Mouse (Mus musculus) limb, embryonic 13.5 days (tissue): ENCODE measurements around the gene Tbc1d8. TPM values are rescaled to one million over a fixed set of nuclear protein-coding genes. Genes with fewer than 3 reads are reported as not detected.

Experiments
- ATAC-seq: fragments of 200-750 bp; cut with Nextera tagmentation; 2 replicates; pipeline ENCODE4 v1.8.0; 2017; ENCODE audit warnings: low read depth, moderate number of reproducible peaks, moderate TSS enrichment; ENCODE audit not compliant: low FRiP score
- H3K27ac ChIP-seq: fragments of 300-500 bp; sonication (generic); 2 replicates; pipeline ENCODE4 v1.5.1; 2015; ENCODE audit warnings: inconsistent platforms, mild to moderate bottlenecking, moderate library complexity
- H3K27me3 ChIP-seq: fragments of 300-500 bp; sonication (generic); 2 replicates; pipeline ENCODE4 v1.6.1; 2015; ENCODE audit warnings: mild to moderate bottlenecking, inconsistent platforms
- H3K36me3 ChIP-seq: fragments of 300-500 bp; sonication (generic); 2 replicates; pipeline ENCODE4 v1.6.1; 2015; ENCODE audit warnings: inconsistent platforms, mild to moderate bottlenecking, moderate library complexity
- H3K4me1 ChIP-seq: fragments of 300-500 bp; sonication (generic); 2 replicates; pipeline ENCODE4 v1.6.1; 2015; ENCODE audit warnings: inconsistent platforms
- H3K4me2 ChIP-seq: fragments of 300-500 bp; sonication (generic); replicated peaks from 2 replicates; pipeline ENCODE4 v1.6.1; 2015; ENCODE audit warnings: inconsistent platforms, mild to moderate bottlenecking, moderate library complexity
- H3K4me3 ChIP-seq: fragments of 300-500 bp; sonication (generic); 2 replicates; pipeline ENCODE4 v1.5.1; 2015; ENCODE audit warnings: moderate library complexity, mild to moderate bottlenecking, inconsistent platforms
- H3K9ac ChIP-seq: fragments of 300-500 bp; sonication (generic); 2 replicates; pipeline ENCODE4 v1.6.1; 2015; ENCODE audit warnings: mild to moderate bottlenecking, inconsistent platforms
- H3K9me3 ChIP-seq: fragments of 300-500 bp; sonication (generic); 2 replicates; pipeline ENCODE4 v1.6.1; 2016; ENCODE audit warnings: inconsistent platforms
- WGBS: fragments of 180-500 bp; shearing (Covaris S2); methylation state at CpG from one replicate; pipeline ENCODE4 v1.1.7; 2015; 5-methylcytosine and 5-hydroxymethylcytosine counted together
- polyA plus RNA-seq: library from polyadenylated mRNA; unstranded; fragments of >200 nt; fragmentation: Nextera tagmentation; extraction: Ambion mirVana; gene quantifications from 2 replicates; pipeline ENCODE4 v1.2.1, GENCODE M21; 2015

Tbc1d8 gene
- polyA plus RNA-seq, 1 experiment from 2014 or later = 10.4 TPM

DNA sequence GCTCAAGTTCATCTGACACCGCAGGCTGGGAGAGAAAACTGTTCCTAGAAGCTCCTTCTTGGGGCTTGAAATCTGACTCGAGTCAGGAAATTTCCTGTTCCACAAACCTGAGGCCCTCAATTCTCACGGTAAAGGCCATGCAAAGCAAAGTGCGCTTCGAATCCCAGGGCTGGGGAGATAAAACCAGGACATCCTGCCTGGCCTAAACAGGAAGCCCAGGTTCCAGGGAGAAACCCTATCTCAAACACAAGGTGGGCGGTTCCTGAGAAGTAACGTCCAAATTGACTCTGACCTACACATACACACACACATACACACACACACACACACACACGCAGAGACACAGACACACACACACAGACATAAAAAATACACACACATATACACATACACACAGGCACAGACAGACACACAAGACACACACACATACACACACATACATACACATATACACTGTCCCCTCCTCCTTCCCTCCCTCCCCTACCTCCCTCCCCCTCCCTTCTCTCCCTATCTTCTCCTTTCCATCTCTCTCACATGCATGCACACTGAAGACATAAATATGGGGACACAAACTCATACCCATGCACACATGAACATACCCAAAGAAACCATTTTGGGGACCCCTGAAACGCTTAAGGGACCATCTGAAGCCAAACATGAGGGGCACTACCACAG is 24.3 kb downstream of the Tbc1d8 start:
- no peaks in the 10 kb centered on the region for H3K9me3 ChIP-seq
- H3K27ac ChIP-seq = no peak overlapping the region
- H3K4me3 ChIP-seq = no peak overlapping the region

DNA sequence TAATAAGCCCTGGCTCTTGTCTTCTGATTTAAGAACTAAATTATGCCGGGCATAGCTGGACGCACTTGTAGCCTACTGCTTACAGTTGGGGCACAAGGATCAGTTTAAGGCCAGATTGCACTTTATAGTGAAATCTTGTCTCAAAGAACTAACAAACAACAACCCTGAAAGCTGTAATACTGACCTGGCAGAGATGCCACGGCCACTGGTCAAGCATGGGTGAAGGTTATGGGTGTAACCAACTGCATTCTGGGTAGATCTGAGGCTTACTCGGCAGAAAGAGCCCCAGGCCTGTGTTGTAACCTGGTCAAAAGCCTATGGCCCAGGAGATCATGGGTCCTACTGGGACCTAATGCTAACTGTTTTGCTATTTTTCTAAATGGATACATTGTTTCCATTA is 26.4 kb downstream of the Tbc1d8 start:
- H3K9ac ChIP-seq = no peak overlapping the region
- H3K4me3 ChIP-seq = no peak overlapping the region
- no peaks in the 10 kb centered on the region for H3K9me3 ChIP-seq
- peaks cover 29% of the 10 kb centered on the region for H3K4me1 ChIP-seq
- H3K27me3 ChIP-seq = no peaks in the 10 kb centered on the region
- H3K27ac ChIP-seq = no peak overlapping the region
- H3K36me3 ChIP-seq = no peaks in the 10 kb centered on the region
- ATAC-seq = no peak
- WGBS = 73% methylated on average over 4 of the region's 4 CpGs
- no peak overlapping the region for H3K4me2 ChIP-seq

More for the DNA sequence above, 24.3 kb downstream of the Tbc1d8 start:
- no peak overlapping the region for H3K9ac ChIP-seq
- WGBS = 82% methylated on average over 9 of the region's 9 CpGs
- H3K4me2 ChIP-seq = no peak overlapping the region
- H3K4me1 ChIP-seq = peaks cover 28% of the 10 kb centered on the region
- no peak for ATAC-seq
- no peaks in the 10 kb centered on the region for H3K27me3 ChIP-seq
- H3K36me3 ChIP-seq = no peaks in the 10 kb centered on the region

DNA sequence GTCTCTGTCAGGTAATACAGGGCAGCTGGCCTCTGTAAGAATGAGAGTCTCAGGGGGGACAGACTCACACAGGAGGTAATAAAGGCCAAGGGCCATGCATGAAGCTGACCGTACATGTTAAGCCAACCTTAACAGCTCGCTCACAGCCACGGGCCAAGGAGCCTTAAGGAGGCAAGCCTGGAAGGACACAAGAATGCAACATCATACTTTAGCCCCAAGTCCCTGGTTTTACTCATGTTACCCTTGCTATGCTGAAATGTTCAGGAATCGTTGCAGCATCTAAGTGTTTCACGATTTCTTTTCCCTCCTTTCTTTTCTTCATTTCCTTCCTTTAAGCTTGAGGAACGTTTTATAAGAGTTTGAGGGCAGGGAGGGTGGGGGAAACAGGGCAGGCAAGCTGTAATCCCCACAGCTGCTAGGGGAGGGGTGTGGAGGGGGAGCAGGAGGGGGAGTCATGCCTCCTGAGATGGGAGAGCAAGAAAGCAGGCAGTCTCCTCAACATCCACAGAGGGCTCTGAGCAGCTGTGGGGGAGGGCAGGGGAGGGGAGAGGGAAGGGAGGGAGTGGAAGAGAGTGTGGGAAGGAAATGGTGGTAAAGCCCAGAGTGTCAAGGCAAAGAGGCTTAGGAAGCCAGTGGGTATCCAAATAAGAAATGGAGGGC is 28.4 kb downstream of the Tbc1d8 start:
- Histone ChIP-seq H3K36me3 (no peaks in the 10 kb centered on the region), H3K9me3 (no peaks in the 10 kb centered on the region), H3K9ac (no peak overlapping the region), H3K4me1 (peaks cover 36% of the 10 kb centered on the region), H3K4me2 (no peak overlapping the region), H3K27me3 (no peaks in the 10 kb centered on the region), H3K27ac (peak overlapping the region; percentile 75; the same call in 1 of the 2 replicates), H3K4me3 (no peak overlapping the region)
- ATAC-seq = peak; percentile 69
- WGBS = 25% methylated on average over 6 of the region's 6 CpGs

DNA sequence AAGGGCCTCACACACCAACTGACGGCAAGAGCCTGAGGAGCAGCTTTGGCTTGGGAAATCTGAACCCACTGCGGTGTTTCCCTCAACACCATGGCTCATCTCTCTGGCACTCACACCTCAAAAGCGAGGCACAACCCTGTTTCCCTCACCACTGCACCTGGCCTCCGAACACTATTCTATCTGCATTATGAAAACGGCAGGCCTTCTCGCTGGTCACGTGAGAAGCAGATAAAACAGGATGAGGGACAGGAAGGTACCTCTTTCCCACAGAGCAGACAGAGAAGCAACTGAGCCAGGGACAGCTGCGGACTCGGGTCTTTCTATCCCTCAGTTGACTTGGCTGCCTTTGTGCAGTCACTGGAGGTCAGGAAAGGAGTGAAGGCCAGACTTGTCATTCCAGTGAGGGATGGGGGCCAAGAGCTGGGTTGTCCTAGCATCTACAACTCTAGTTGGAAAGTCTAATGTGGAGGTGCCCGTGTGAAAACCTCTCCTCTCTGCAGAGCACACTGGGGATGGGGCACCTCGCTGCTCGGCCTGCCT is 29.2 kb downstream of the Tbc1d8 start:
- no peaks in the 10 kb centered on the region for H3K27me3 ChIP-seq
- peaks cover 32% of the 10 kb centered on the region for H3K4me1 ChIP-seq
- no peaks in the 10 kb centered on the region for H3K9me3 ChIP-seq
- ATAC-seq = no peak
- H3K4me2 ChIP-seq = no peak overlapping the region
- H3K36me3 ChIP-seq = no peaks in the 10 kb centered on the region
- 80% methylated on average over 12 of the region's 12 CpGs for WGBS
- no peak overlapping the region for H3K4me3 ChIP-seq
- peak overlapping the region; percentile 75; the same call in 1 of the 2 replicates for H3K27ac ChIP-seq
- H3K9ac ChIP-seq = 0 out of 2 replicates have a peak overlapping the region, but pooled peaks have one; percentile 25

GRCm38 (mm10) chr1:39448819-39449218 is 29.7 kb downstream of the Tbc1d8 start:
- H3K9ac ChIP-seq = no peak overlapping the region
- peak overlapping the region; percentile 10; the same call in 1 of the 2 replicates for H3K27ac ChIP-seq
- H3K4me3 ChIP-seq = no peak overlapping the region
- H3K27me3 ChIP-seq = no peaks in the 10 kb centered on the region
- no peak for ATAC-seq
- no peaks in the 10 kb centered on the region for H3K9me3 ChIP-seq
- no peaks in the 10 kb centered on the region for H3K36me3 ChIP-seq
- WGBS = 89% methylated on average over 5 of the region's 5 CpGs
- H3K4me1 ChIP-seq = peaks cover 35% of the 10 kb centered on the region
- no peak overlapping the region for H3K4me2 ChIP-seq

DNA sequence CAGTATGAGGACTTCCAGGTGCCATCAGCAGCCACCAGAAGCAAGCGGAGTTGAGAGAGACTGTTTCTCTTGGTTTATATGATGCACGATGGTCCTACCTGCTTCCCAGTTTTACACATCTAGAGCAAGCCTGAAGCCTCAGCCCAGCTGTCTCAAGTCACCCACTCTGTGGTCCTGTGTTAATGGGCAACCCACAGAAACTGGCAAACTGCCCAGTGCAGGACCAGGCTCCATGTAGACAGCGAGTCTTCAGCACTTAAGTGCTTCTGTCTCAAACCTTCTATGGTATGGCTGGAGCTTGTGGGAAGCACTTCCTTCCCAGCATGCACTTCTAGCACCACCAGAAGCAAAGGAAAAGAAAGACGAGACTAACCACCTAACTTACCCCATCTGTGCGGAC is 30.3 kb downstream of the Tbc1d8 start:
- H3K9me3 ChIP-seq = no peaks in the 10 kb centered on the region
- no peak overlapping the region for H3K27ac ChIP-seq
- H3K4me3 ChIP-seq = no peak overlapping the region
- no peaks in the 10 kb centered on the region for H3K27me3 ChIP-seq
- H3K36me3 ChIP-seq = no peaks in the 10 kb centered on the region
- no peak for ATAC-seq
- H3K9ac ChIP-seq = no peak overlapping the region
- H3K4me2 ChIP-seq = no peak overlapping the region
- H3K4me1 ChIP-seq = peaks cover 35% of the 10 kb centered on the region
- 76% methylated on average over 5 of the region's 5 CpGs for WGBS

GRCm38 (mm10) chr1:39446178-39446577 is 32.4 kb downstream of the Tbc1d8 start:
- Histone ChIP-seq H3K27ac (no peak overlapping the region), H3K27me3 (no peaks in the 10 kb centered on the region), H3K4me2 (no peak overlapping the region), H3K4me3 (no peak overlapping the region), H3K9me3 (no peaks in the 10 kb centered on the region), H3K36me3 (no peaks in the 10 kb centered on the region), H3K4me1 (peaks cover 35% of the 10 kb centered on the region), H3K9ac (no peak overlapping the region)
- WGBS = 87% methylated on average over 5 of the region's 5 CpGs
- no peak for ATAC-seq

DNA sequence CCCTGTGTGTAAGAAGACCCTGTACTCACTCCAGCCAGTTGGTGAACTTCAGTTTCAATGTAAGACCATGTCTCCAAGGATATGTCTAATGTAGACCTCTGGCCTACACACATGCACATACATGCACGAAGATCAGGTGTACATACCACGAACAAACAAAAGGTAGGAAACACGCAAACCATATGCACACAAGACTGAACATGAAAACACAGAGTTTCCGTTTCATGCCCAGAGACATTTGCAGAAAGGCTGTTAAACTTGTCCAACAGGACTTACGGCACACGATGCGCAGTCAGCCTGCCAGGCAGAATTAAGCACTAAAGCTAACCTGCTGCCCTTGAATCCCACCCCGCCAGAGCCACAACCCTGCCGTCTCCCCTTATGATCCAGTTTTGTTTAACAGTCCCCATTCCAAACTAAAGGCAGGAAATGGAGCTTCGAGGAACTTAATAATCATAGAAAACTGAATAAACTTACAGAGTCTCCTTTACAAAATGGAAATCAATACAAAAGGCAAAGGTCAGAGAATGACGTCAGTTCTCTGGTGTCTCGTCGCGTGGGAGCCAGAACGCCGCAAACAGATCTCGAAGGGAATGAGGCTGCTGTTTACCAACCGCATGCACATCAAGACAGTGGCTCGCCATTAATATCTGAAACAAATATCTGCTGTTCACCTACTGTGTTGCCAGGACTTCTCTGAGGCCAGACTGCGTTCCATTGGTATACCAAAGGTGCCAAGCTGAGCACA is 33.1 kb downstream of the Tbc1d8 start:
- H3K27ac ChIP-seq = no peak overlapping the region
- no peak for ATAC-seq
- no peak overlapping the region for H3K4me3 ChIP-seq
- H3K4me1 ChIP-seq = peaks cover 29% of the 10 kb centered on the region
- H3K9me3 ChIP-seq = no peaks in the 10 kb centered on the region
- H3K36me3 ChIP-seq = no peaks in the 10 kb centered on the region
- H3K27me3 ChIP-seq = no peaks in the 10 kb centered on the region
- WGBS = 79% methylated on average over 20 of the region's 20 CpGs
- no peak overlapping the region for H3K4me2 ChIP-seq
- no peak overlapping the region for H3K9ac ChIP-seq

DNA sequence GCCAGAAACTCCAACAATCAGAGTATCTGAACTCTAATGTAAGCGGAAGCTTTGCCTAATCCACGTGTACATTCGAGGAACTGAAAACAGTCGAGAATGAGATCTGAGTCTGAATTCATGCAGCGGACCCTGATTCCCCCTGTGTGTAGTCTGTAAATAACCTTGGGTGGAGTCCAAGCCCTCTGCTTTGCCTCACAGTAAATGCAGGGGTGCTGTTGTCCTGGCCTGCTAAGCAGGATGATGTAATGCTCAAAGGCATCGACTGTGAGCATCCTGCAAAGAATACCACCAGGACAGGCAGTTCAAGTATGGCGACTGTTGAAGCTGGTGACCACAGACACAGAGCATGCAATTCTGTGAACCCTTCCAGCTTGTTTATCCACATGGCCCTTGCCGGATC is 34.8 kb downstream of the Tbc1d8 start:
- no peaks in the 10 kb centered on the region for H3K36me3 ChIP-seq
- no peak overlapping the region for H3K9ac ChIP-seq
- ATAC-seq = 0 out of 2 replicates have a peak, but pooled peaks have one; percentile 56
- 66% methylated on average over 8 of the region's 8 CpGs for WGBS
- H3K27me3 ChIP-seq = no peaks in the 10 kb centered on the region
- no peak overlapping the region for H3K27ac ChIP-seq
- peaks cover 16% of the 10 kb centered on the region; the same call in 1 of the 2 replicates for H3K4me1 ChIP-seq
- no peak overlapping the region for H3K4me3 ChIP-seq
- H3K4me2 ChIP-seq = no peak overlapping the region
- H3K9me3 ChIP-seq = no peaks in the 10 kb centered on the region

DNA sequence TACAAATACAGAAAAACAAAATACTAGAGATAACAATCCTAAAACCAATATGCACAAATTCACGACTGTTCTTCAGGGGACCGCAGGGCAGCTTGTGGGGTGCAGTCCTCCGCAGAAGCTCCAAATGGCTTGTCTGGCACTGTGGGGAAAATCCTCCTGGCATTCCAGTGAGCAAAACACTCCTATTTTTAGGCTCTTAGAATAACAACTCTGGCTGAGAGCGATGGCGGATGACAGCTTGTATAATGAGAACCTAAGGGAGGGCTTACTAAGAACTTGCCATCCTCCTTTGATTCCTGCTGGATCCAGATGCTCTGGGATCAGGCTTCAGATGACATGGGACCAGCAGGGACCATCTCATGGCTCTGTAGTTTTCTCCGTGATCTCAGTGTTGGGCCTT is 36.9 kb downstream of the Tbc1d8 start:
- ATAC-seq = no peak
- 85% methylated on average over 6 of the region's 6 CpGs for WGBS

GRCm38 (mm10) chr1:39439661-39440548 is 38.6 kb downstream of the Tbc1d8 start:
- no peaks in the 10 kb centered on the region for H3K9me3 ChIP-seq
- no peak for ATAC-seq
- H3K9ac ChIP-seq = no peak overlapping the region
- H3K4me2 ChIP-seq = no peak overlapping the region
- no peaks in the 10 kb centered on the region for H3K27me3 ChIP-seq
- peaks cover 8% of the 10 kb centered on the region; the same call in 1 of the 2 replicates for H3K4me1 ChIP-seq
- no peak overlapping the region for H3K27ac ChIP-seq
- H3K36me3 ChIP-seq = no peaks in the 10 kb centered on the region
- 79% methylated on average over 12 of the region's 12 CpGs for WGBS
- no peak overlapping the region for H3K4me3 ChIP-seq

More for the DNA sequence above, 36.9 kb downstream of the Tbc1d8 start:
- no peak overlapping the region for H3K4me3 ChIP-seq
- H3K9me3 ChIP-seq = no peaks in the 10 kb centered on the region
- no peaks in the 10 kb centered on the region for H3K36me3 ChIP-seq
- peaks cover 14% of the 10 kb centered on the region; the same call in 1 of the 2 replicates for H3K4me1 ChIP-seq
- no peak overlapping the region for H3K4me2 ChIP-seq
- H3K27me3 ChIP-seq = no peaks in the 10 kb centered on the region
- no peak overlapping the region for H3K27ac ChIP-seq
- H3K9ac ChIP-seq = no peak overlapping the region
